Mouse (Mus musculus): ENCODE results near the gene Mapk14.

- no peak for TF ChIP-seq NRF1 (IDR thresholded peaks at IDR 0.05; ENCODE audit: insufficient read depth, low read depth, low read length, poor library complexity, severe bottlenecking)
- no peak for TF ChIP-seq USF1 (IDR thresholded peaks at IDR 0.05; ENCODE audit: low read depth, low read length)
- TF ChIP-seq CTCF (IDR thresholded peaks at IDR 0.05 in 2 of 3, conservative IDR thresholded peaks at IDR 0.05 in 1 of 3; ENCODE audit: control insufficient read depth in 1 of 3, insufficient read depth in 1 of 3, low read depth in 2 of 3, low read length in 3 of 3, poor library complexity in 1 of 3, severe bottlenecking in 1 of 3) = no peak
- no peak for TF ChIP-seq USF2 (IDR thresholded peaks at IDR 0.05; ENCODE audit: borderline replicate concordance in 1 of 2, insufficient read depth in 1 of 2, low read depth in 1 of 2, low read length in 2 of 2)
Measured at GRCm38 (mm10) chr17:28766203-28766602, 75.1 kb downstream of the Mapk14 start.
